Mouse (Mus musculus) leukemia stem cell, adult 10-12 weeks (primary cell): ENCODE data around the gene Lhx4. TPM values are rescaled to one million over a fixed set of nuclear protein-coding genes. Genes with fewer than 3 reads are reported as not detected.

Experiments used
- polyA plus RNA-seq: library from polyadenylated mRNA; stranded (reverse); fragments of >175 nt; gene quantifications from 2 replicates; pipeline ENCODE4 v1.2.3, GENCODE M21; 2012; ENCODE audit warnings: low replicate concordance

The Lhx4 gene
- polyA plus RNA-seq = not detected in 2 replicates

GRCm38 (mm10) chr1:155751484-155752255 is at the start of gene Lhx4:
Gene Lhx4, minus strand, starts transcription at chr1:155751684.

Other genes starting within 250 kb of the Lhx4 start
- gene Acbd6, start 193.6 kb downstream of the Lhx4 start, polyA plus RNA-seq = 347 and 615 TPM in 2 replicates
- 9.7 and 35.6 TPM in 2 replicates for gene Qsox1, start 61.2 kb upstream of the Lhx4 start, polyA plus RNA-seq
- 2.7 and 3.4 TPM in 2 replicates for gene Cep350, start 221.6 kb upstream of the Lhx4 start, polyA plus RNA-seq